In the genomic region with DNA sequence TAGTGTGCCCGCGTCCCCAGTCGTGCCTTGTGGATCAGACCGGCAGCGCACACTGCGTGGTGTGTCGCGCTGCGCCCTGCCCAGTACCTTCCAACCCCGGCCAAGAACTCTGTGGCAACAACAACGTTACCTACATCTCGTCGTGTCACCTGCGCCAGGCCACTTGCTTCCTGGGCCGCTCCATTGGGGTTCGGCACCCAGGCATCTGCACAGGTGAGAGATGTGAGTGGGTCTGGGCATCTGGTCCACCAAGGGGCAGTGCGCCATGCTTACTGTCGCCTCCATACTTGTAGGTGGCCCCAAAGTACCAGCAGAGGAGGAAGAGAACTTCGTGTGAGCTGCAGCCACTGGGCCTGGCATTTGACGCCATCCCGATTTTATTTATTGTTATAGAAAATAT, we compare ENCODE assay signal across 8 mouse cellular contexts. TPM values are rescaled to one million over a fixed set of nuclear protein-coding genes. Genes with fewer than 3 reads are reported as not detected.
DNase-seq lines count a peak whose midpoint lies in the region; ATAC-seq and TF ChIP-seq lines count a peak whose summit lies in the region.

No protein-coding gene starts in this region.

- peak; percentile 38 to 39 for DNase-seq in cerebellum, postnatal 10 days
- no peak for DNase-seq in cerebellum, postnatal 25 days
- DNase-seq in neural tube, embryonic 11.5 days (ENCODE audit: low spot score): no peak
- DNase-seq in neural tube, embryonic 10.5 days (ENCODE audit: extremely low spot score, low spot score): no peak
- DNase-seq in limb, embryonic 14.5 days (ENCODE audit: low spot score): no peak
- DNase-seq in ovary, postnatal 10 days (ENCODE audit: low spot score): no peak
- no peak for DNase-seq in right cerebral cortex, postnatal 25 days

- peak overlapping the region; percentile 45 for H3K4me2 ChIP-seq in neural tube, embryonic 11.5 days (ENCODE audit: low read depth)
- peak overlapping the region; percentile 72 for H3K4me2 ChIP-seq in limb, embryonic 14.5 days (replicated peaks; ENCODE audit: low read depth, low read length, severe bottlenecking)
- peak overlapping the region; percentile 80 for H3K4me2 ChIP-seq in stomach, embryonic 14.5 days (replicated peaks; ENCODE audit: low read depth, low read length)

- H3K9me3 ChIP-seq in neural tube, embryonic 11.5 days (ENCODE audit: control insufficient read depth, low read length): no peaks in the 10 kb centered on the region
- no peaks in the 10 kb centered on the region for H3K9me3 ChIP-seq in limb, embryonic 14.5 days (ENCODE audit: control insufficient read depth, low read length)
- H3K9me3 ChIP-seq in stomach, embryonic 14.5 days (ENCODE audit: control insufficient read depth, low read depth, low read length): no peaks in the 10 kb centered on the region

- WGBS in neural tube, embryonic 11.5 days: 34% methylated on average over 21 of the region's 21 CpGs
- 30% methylated on average over 21 of the region's 21 CpGs for WGBS in limb, embryonic 14.5 days
- 28% methylated on average over 21 of the region's 21 CpGs for WGBS in stomach, embryonic 14.5 days

- H3K36me3 ChIP-seq in neural tube, embryonic 11.5 days (ENCODE audit: control insufficient read depth, insufficient read depth, low read length): no peaks in the 10 kb centered on the region
- no peaks in the 10 kb centered on the region for H3K36me3 ChIP-seq in limb, embryonic 14.5 days (ENCODE audit: control insufficient read depth, insufficient read depth, low read length)
- no peaks in the 10 kb centered on the region for H3K36me3 ChIP-seq in stomach, embryonic 14.5 days (ENCODE audit: control insufficient read depth, insufficient read depth, low read length)

- peaks cover 8% of the 10 kb centered on the region; the same call in 1 of the 2 replicates for H3K4me1 ChIP-seq in neural tube, embryonic 11.5 days (ENCODE audit: control insufficient read depth, insufficient read depth, low read length)
- H3K4me1 ChIP-seq in limb, embryonic 14.5 days (ENCODE audit: control insufficient read depth, insufficient read depth, low read length): peaks cover 22% of the 10 kb centered on the region
- H3K4me1 ChIP-seq in stomach, embryonic 14.5 days (ENCODE audit: control insufficient read depth, insufficient read depth, low read length): peaks cover 30% of the 10 kb centered on the region

- no peak overlapping the region for H3K9ac ChIP-seq in neural tube, embryonic 11.5 days (ENCODE audit: low read length)
- H3K9ac ChIP-seq in limb, embryonic 14.5 days (ENCODE audit: low read depth, low read length, severe bottlenecking): no peak overlapping the region
- H3K9ac ChIP-seq in stomach, embryonic 14.5 days (replicated peaks; ENCODE audit: low read depth, low read length): no peak overlapping the region

- no peak overlapping the region for H3K27ac ChIP-seq in neural tube, embryonic 11.5 days (ENCODE audit: low read depth, low read length)
- no peak overlapping the region for H3K27ac ChIP-seq in limb, embryonic 14.5 days (replicated peaks; ENCODE audit: low read depth, low read length)
- no peak overlapping the region for H3K27ac ChIP-seq in stomach, embryonic 14.5 days (ENCODE audit: low read length)

- peaks cover 37% of the 10 kb centered on the region for H3K27me3 ChIP-seq in neural tube, embryonic 11.5 days (ENCODE audit: control insufficient read depth, insufficient read depth, low read length)
- no peaks in the 10 kb centered on the region for H3K27me3 ChIP-seq in limb, embryonic 14.5 days (ENCODE audit: control insufficient read depth, insufficient read depth, low read length)
- H3K27me3 ChIP-seq in stomach, embryonic 14.5 days (ENCODE audit: control insufficient read depth, insufficient read depth, low read length): no peaks in the 10 kb centered on the region

- no peak for ATAC-seq in neural tube, embryonic 11.5 days (ENCODE audit: insufficient read depth, low FRiP score, low TSS enrichment)
- ATAC-seq in limb, embryonic 14.5 days (ENCODE audit: low FRiP score, low read depth): no peak
- ATAC-seq in stomach, embryonic 14.5 days (ENCODE audit: insufficient number of reproducible peaks, insufficient read depth, low FRiP score, low read depth): no peak

- no peak for TF ChIP-seq POLR2A in limb, embryonic 14.5 days (IDR thresholded peaks at IDR 0.05; ENCODE audit: borderline replicate concordance, extremely low read depth, insufficient read depth, insufficient read length)

- H3K4me3 ChIP-seq in neural tube, embryonic 11.5 days (ENCODE audit: low read depth, low read length): no peak overlapping the region
- H3K4me3 ChIP-seq in limb, embryonic 14.5 days (replicated peaks; ENCODE audit: low read length): peak overlapping the region; percentile 34
- peak overlapping the region; percentile 38; the same call in 1 of the 2 replicates for H3K4me3 ChIP-seq in stomach, embryonic 14.5 days (ENCODE audit: low read depth, low read length)

RNA-seq across cellular contexts. Expression of gene Fstl3, which starts 4.1 kb away (rescaled TPM):
- 1.3 and 1.7 TPM in 2 replicates for polyA plus RNA-seq in neural tube, embryonic 11.5 days (2014; fragmentation: Nextera tagmentation; extraction: Ambion mirVana)
- 11.6 and 14.7 TPM in 2 replicates for polyA plus RNA-seq in limb, embryonic 14.5 days (2012; rRNA removed)
- polyA plus RNA-seq in limb, embryonic 14.5 days (2014; fragmentation: Nextera tagmentation; extraction: Ambion mirVana): 9.0 and 9.5 TPM in 2 replicates
- 8.7 and 9.0 TPM in 2 replicates for polyA plus RNA-seq in stomach, embryonic 14.5 days (2014; fragmentation: Nextera tagmentation; extraction: Ambion mirVana)

RNA-seq across cellular contexts. Expression of gene Prss57, which starts 9.6 kb away (rescaled TPM):
- polyA plus RNA-seq in neural tube, embryonic 11.5 days (2014; fragmentation: Nextera tagmentation; extraction: Ambion mirVana): 0.23 TPM in 1 of 2 replicates, not detected in the other
- polyA plus RNA-seq in limb, embryonic 14.5 days (2012; rRNA removed): 0.04 and 0.06 TPM in 2 replicates
- not detected in 2 replicates for polyA plus RNA-seq in limb, embryonic 14.5 days (2014; fragmentation: Nextera tagmentation; extraction: Ambion mirVana)
- not detected in 2 replicates for polyA plus RNA-seq in stomach, embryonic 14.5 days (2014; fragmentation: Nextera tagmentation; extraction: Ambion mirVana)

RNA-seq across cellular contexts. Expression of gene Palm, which starts 12.2 kb away (rescaled TPM):
- polyA plus RNA-seq in neural tube, embryonic 11.5 days (2014; fragmentation: Nextera tagmentation; extraction: Ambion mirVana): 150 and 155 TPM in 2 replicates
- 55.8 and 72.7 TPM in 2 replicates for polyA plus RNA-seq in limb, embryonic 14.5 days (2012; rRNA removed)
- 76.2 and 83.8 TPM in 2 replicates for polyA plus RNA-seq in limb, embryonic 14.5 days (2014; fragmentation: Nextera tagmentation; extraction: Ambion mirVana)
- 67.0 and 78.0 TPM in 2 replicates for polyA plus RNA-seq in stomach, embryonic 14.5 days (2014; fragmentation: Nextera tagmentation; extraction: Ambion mirVana)

RNA-seq across cellular contexts. Expression of gene Rnf126, which starts 14.4 kb away (rescaled TPM):
- polyA plus RNA-seq in neural tube, embryonic 11.5 days (2014; fragmentation: Nextera tagmentation; extraction: Ambion mirVana): 99.7 and 101 TPM in 2 replicates
- 176 and 229 TPM in 2 replicates for polyA plus RNA-seq in limb, embryonic 14.5 days (2012; rRNA removed)
- 100 and 103 TPM in 2 replicates for polyA plus RNA-seq in limb, embryonic 14.5 days (2014; fragmentation: Nextera tagmentation; extraction: Ambion mirVana)
- polyA plus RNA-seq in stomach, embryonic 14.5 days (2014; fragmentation: Nextera tagmentation; extraction: Ambion mirVana): 72.1 and 77.3 TPM in 2 replicates

RNA-seq across cellular contexts. Expression of gene Fgf22, which starts 26.3 kb away (rescaled TPM):
- 0.20 and 0.84 TPM in 2 replicates for polyA plus RNA-seq in neural tube, embryonic 11.5 days (2014; fragmentation: Nextera tagmentation; extraction: Ambion mirVana)
- 0.13 and 0.22 TPM in 2 replicates for polyA plus RNA-seq in limb, embryonic 14.5 days (2012; rRNA removed)
- 0.21 and 0.80 TPM in 2 replicates for polyA plus RNA-seq in limb, embryonic 14.5 days (2014; fragmentation: Nextera tagmentation; extraction: Ambion mirVana)
- 0.29 and 0.39 TPM in 2 replicates for polyA plus RNA-seq in stomach, embryonic 14.5 days (2014; fragmentation: Nextera tagmentation; extraction: Ambion mirVana)

Comparison
In these comparisons a context has a peak if more than half of its experiments do, and no peak if none do; other contexts are left out.
1. DNase-seq: peak in cerebellum, postnatal 10 days (2 of 2); none in cerebellum, postnatal 25 days (0 of 2), neural tube, embryonic 11.5 days (single experiment), neural tube, embryonic 10.5 days (single experiment), limb, embryonic 14.5 days (single experiment), ovary, postnatal 10 days (single experiment) and right cerebral cortex, postnatal 25 days (single experiment).
2. Peak in every context shown above with its lines, with median percentiles within 50 percentile points of each other: H3K4me2 ChIP-seq.